Mouse (Mus musculus) cortical plate, adult 2 months (tissue): ENCODE measurements around the gene Syt13. TPM values are rescaled to one million over a fixed set of nuclear protein-coding genes. Genes with fewer than 3 reads are reported as not detected.
A peak's percentile ranks its signal among the peaks of the same experiment; 100 is the strongest.

Experiments used
- H3K27ac ChIP-seq: fragments of 200-500 bp; 2 replicates; pipeline ENCODE4 v1.5.1; 2012; ENCODE audit warnings: low read length, control low read depth, inconsistent platforms; ENCODE audit not compliant: insufficient read depth
- H3K4me1 ChIP-seq: fragments of 200-500 bp; 2 replicates; pipeline ENCODE4 v1.6.1; 2011; ENCODE audit warnings: low read length; ENCODE audit not compliant: control insufficient read depth, insufficient read depth
- H3K4me3 ChIP-seq: fragments of 200-500 bp; 2 replicates; pipeline ENCODE4 v1.5.1; 2011; ENCODE audit warnings: mild to moderate bottlenecking, low read length, control low read depth; ENCODE audit not compliant: insufficient read depth
- CTCF ChIP-seq: fragments of 200-500 bp; IDR thresholded peaks from 2 replicates; pipeline ENCODE4 v1.5.1; 2011; ENCODE audit warnings: mild to moderate bottlenecking, control low read depth, low read length; ENCODE audit not compliant: insufficient read depth; ENCODE audit errors: extremely low read depth
- POLR2A ChIP-seq: fragments of 200-500 bp; IDR thresholded peaks from 2 replicates; pipeline ENCODE4 v1.6.1; 2011; ENCODE audit warnings: mild to moderate bottlenecking, low read length, control low read depth; ENCODE audit not compliant: insufficient read depth; ENCODE audit errors: extremely low read depth
- polyA plus RNA-seq: library from polyadenylated mRNA; depleted of rRNA; stranded (reverse); fragments of >200 nt; gene quantifications from 2 replicates; pipeline ENCODE4 v1.2.3, GENCODE M21; 2012

Gene Syt13
- polyA plus RNA-seq, 1 experiment = 146 TPM

DNA sequence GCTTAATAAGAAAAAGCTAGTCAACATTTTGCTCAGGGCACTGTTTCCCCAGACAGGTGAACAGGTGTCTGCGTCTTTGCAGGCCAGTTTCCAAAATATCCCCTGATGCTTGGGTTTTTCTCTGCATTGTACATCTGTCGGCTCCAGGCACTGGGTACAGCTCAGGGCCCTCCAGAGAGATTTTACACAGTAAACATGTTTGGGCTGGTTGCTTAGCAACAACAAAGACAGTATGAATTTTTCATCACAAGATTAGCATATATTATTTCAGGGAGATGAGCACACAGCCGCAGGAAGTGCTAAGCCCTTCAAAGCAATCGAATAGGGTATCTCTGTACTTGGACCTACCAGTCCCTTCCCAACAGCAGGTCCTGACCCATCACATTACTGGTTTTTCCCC is 5.8 kb downstream of the Syt13 start:
- TF ChIP-seq CTCF (no peak), POLR2A (no peak)

DNA sequence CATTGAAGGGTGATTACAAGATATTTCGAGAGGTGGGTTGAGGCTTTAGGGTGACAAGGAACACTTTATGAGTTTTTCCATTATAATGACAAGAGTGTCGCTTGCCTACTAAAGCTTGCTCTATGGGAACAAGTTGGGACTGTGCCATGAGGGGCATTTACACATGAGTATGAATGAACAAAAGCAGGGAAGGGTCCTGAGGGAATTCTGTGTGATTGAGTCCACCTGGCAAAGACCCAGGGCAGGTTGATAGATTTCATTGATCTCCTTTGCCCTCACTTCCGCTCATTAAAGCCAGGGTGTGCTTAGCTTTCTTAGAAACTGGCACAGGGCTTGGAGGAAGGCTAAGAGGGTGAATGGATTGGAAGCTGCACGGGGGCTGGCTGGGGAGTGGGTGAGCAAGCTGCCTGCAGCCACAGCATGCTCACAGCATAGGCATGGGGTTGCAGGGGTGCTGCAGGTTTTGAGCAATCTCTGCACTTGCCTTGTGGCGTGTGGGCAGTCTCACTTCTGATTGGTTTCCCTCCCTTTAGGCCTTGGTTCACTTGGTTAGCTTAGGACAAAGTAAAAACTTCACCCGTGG is 9.9 kb downstream of the Syt13 start:
- peaks cover 10% of the 10 kb centered on the region for H3K4me1 ChIP-seq
- H3K27ac ChIP-seq = no peak overlapping the region
- TF ChIP-seq POLR2A (no peak), CTCF (no peak)
- H3K4me3 ChIP-seq = no peak overlapping the region

More for the DNA sequence above, 5.8 kb downstream of the Syt13 start:
- Histone ChIP-seq H3K27ac (no peak overlapping the region), H3K4me1 (peaks cover 6% of the 10 kb centered on the region), H3K4me3 (no peak overlapping the region)

DNA sequence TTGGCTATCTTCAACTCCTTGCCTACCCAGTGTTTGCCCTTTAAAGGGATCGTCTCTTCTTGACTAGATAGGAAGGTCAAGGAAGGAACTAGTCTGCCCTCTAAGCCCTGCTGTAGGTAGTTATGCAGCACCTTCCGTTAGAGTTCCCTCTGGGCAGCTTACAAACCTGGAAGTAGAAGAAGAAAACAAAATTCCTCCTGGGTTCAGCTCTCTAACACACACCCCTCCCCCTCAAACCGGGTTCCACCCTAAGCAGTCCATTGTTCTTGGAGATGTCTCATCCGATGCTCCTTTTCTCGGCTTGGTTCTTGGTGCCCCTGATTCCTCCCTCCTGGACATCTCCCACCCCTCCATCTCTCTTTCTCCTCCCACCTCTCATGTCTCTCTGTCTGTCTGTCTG is 14.8 kb downstream of the Syt13 start:
- Histone ChIP-seq H3K27ac (no peak overlapping the region), H3K4me1 (peaks cover 14% of the 10 kb centered on the region), H3K4me3 (no peak overlapping the region)
- TF ChIP-seq POLR2A (no peak), CTCF (no peak)

DNA sequence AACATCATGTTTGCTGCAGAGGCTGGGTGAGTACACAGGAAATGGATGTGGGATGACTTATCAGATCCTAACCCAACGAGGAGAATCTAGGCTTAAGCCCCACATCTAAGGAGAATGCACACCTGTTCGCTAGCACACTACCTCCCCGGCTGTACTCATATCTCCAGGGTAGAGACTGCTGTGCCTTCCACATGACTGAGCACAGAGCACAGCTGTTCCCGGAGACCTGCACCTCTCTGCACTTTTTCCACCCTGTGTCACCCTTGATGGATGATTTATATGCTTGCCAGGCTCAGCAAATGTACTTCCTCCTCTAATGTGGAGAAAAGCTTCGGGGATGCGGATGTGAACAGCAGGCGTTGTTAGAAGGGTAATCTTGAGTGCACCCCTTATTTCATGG is 16.2 kb downstream of the Syt13 start:
- Histone ChIP-seq H3K4me3 (no peak overlapping the region), H3K4me1 (peaks cover 19% of the 10 kb centered on the region), H3K27ac (no peak overlapping the region)
- TF ChIP-seq CTCF (no peak), POLR2A (no peak)

DNA sequence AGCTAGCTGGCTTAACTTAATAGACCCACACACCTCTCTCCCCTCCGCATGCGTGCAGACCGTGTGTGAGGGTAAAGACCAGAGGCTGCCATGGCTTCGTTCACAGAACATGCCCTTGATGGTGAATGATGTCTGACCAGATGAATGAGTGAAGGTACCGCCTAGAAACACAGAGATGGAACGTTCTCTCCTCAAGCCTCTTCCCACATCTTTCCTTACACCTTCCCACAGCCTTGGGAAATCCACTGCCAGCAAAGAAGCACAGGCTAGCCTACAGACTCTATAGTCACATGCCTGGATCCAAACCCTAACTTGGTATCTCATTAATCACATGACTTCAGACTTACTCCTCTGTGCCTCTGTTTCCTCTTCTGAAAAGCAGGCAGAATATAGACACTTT is 18.5 kb downstream of the Syt13 start:
- no peak overlapping the region for H3K4me3 ChIP-seq
- TF ChIP-seq CTCF (no peak), POLR2A (no peak)
- H3K27ac ChIP-seq = no peak overlapping the region; the same call in 1 of the 2 replicates

DNA sequence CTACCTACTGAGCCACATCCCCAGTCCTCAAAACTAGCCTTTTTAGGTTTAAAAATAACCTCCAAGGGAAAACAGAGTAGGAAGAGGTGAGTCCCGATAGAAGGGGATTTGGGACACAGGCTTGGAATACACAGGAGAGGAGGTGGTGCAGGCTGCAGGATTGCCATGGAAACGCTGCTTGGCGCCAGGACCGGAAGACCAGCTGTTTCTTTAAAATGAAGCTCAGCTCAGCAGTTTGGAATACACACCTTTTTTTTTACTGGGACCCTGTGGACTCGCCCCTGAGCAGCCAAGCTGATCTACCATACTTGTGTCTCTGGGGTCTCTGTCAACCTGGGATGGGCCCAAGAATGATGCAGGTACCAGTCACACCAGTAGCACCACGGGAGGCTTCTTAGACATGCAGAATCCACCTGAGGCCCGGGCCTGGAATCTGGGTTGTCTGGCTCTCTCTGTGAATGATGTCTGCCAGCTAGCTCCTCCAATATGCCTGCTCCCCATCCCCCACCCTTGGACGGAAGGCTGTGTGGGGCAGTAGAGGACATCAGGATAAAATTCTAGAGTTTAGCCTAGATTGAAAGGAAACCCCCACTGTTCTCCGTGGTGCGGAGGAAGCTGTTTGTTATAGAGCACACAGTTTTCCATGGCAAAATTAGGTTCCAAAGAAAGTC is 19.5 kb downstream of the Syt13 start:
- H3K27ac ChIP-seq = peak overlapping the region; percentile 75
- H3K4me3 ChIP-seq = no peak overlapping the region
- TF ChIP-seq CTCF = no peak
- TF ChIP-seq POLR2A = no peak
- peaks cover 13% of the 10 kb centered on the region for H3K4me1 ChIP-seq

More for the DNA sequence above, 18.5 kb downstream of the Syt13 start:
- H3K4me1 ChIP-seq = peaks cover 13% of the 10 kb centered on the region

DNA sequence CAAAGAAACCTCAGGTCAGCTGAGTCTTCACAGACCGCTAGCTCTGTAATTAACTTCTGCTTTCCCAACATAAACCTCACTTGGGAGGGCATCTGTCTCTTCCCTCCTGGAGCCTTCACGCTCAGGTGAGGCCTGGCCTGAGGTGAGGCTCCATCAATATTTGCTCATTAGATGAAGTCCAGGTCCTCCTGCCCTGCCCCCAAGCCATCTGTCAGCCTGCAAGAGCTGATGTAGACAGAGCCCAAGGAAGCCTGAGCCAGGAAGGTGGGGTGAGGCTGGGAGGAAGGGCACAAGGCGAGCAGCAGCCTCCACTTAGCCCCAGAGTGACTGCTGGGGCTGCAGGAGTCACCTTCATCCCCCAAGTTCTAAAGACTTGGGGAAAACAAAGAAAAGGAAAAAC is 20.6 kb downstream of the Syt13 start:
- H3K4me3 ChIP-seq = no peak overlapping the region
- TF ChIP-seq POLR2A (no peak), CTCF (no peak)
- H3K4me1 ChIP-seq = peaks cover 16% of the 10 kb centered on the region
- peak overlapping the region; percentile 75 for H3K27ac ChIP-seq

DNA sequence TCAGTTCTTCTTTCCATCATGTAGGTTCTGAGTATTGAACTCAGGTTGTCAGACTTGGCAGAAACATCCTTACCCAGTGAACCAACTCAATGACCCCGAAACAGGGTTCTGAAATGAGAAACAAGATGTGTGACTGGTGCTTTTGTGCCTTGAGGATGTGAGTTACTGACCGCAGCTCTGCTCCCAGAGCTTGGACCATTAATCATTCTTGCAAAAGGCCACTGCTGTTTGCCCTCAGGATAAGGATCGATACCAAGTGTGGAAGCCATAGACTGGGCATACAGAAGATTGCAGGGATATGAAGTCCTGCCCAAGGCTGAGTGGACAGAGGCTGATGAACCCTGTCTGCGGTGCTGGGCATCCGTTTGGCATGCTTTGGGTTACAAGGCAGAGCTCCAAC is 23.2 kb downstream of the Syt13 start:
- Histone ChIP-seq H3K4me1 (peaks cover 17% of the 10 kb centered on the region), H3K4me3 (no peak overlapping the region), H3K27ac (no peak overlapping the region)
- TF ChIP-seq CTCF (no peak), POLR2A (no peak)

DNA sequence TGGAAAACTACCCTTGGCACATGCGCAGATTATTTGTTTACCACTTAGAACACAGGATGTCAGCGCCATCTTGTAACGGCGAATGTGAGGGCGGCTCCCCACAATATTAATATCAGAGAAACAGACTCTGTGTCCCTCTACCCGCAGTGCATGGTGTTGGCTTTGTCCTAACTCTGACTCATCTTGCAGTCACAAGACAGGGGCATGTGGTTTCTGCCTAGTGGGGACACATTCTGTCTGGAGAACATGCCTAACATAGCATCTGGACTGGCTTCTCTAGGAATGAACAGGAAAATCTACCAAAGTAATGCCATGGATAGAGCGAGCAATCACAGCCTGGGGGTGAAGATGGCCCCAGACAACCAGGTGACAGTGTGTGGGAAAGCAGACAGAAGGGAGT is 23.9 kb downstream of the Syt13 start:
- H3K4me1 ChIP-seq = peaks cover 17% of the 10 kb centered on the region
- H3K27ac ChIP-seq = no peak overlapping the region
- TF ChIP-seq POLR2A (no peak), CTCF (no peak)
- H3K4me3 ChIP-seq = no peak overlapping the region

DNA sequence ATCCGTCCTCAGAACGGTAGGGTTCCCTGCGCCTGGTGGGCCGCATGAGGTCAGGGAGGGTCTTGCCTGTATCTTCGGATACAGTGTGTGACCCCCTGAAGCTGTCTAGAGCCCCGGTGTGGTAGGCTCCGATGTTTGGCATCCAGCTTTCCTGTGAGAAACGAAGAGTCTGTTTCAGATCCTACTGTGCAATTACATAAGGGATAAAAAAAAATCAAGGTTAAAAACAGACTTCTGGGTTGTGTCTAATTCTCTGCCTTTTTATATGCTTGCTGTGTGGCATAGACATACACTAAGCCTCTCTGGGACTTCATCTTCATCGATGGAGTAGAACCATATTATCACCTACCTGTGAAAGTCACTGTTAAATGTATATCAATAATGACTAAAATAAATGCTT is 26.1 kb downstream of the Syt13 start:
- Histone ChIP-seq H3K4me3 (no peak overlapping the region), H3K27ac (peak overlapping the region; percentile 92), H3K4me1 (peaks cover 10% of the 10 kb centered on the region)
- TF ChIP-seq CTCF (no peak), POLR2A (no peak)
